Mouse (Mus musculus) limb, embryonic 13.5 days (tissue): ENCODE data around the gene Rfpl4. TPM values are rescaled to one million over a fixed set of nuclear protein-coding genes. Genes with fewer than 3 reads are reported as not detected.

Experiments used
- ATAC-seq: fragments of 200-750 bp; cut with Nextera tagmentation; 2 replicates; pipeline ENCODE4 v1.8.0; 2017; ENCODE audit warnings: low read depth, moderate number of reproducible peaks, moderate TSS enrichment; ENCODE audit not compliant: low FRiP score
- H3K27ac ChIP-seq: fragments of 300-500 bp; sonication (generic); 2 replicates; pipeline ENCODE4 v1.5.1; 2015; ENCODE audit warnings: inconsistent platforms, mild to moderate bottlenecking, moderate library complexity
- H3K27me3 ChIP-seq: fragments of 300-500 bp; sonication (generic); 2 replicates; pipeline ENCODE4 v1.6.1; 2015; ENCODE audit warnings: mild to moderate bottlenecking, inconsistent platforms
- H3K36me3 ChIP-seq: fragments of 300-500 bp; sonication (generic); 2 replicates; pipeline ENCODE4 v1.6.1; 2015; ENCODE audit warnings: inconsistent platforms, mild to moderate bottlenecking, moderate library complexity
- H3K4me1 ChIP-seq: fragments of 300-500 bp; sonication (generic); 2 replicates; pipeline ENCODE4 v1.6.1; 2015; ENCODE audit warnings: inconsistent platforms
- H3K4me2 ChIP-seq: fragments of 300-500 bp; sonication (generic); replicated peaks from 2 replicates; pipeline ENCODE4 v1.6.1; 2015; ENCODE audit warnings: inconsistent platforms, mild to moderate bottlenecking, moderate library complexity
- H3K4me3 ChIP-seq: fragments of 300-500 bp; sonication (generic); 2 replicates; pipeline ENCODE4 v1.5.1; 2015; ENCODE audit warnings: moderate library complexity, mild to moderate bottlenecking, inconsistent platforms
- H3K9ac ChIP-seq: fragments of 300-500 bp; sonication (generic); 2 replicates; pipeline ENCODE4 v1.6.1; 2015; ENCODE audit warnings: mild to moderate bottlenecking, inconsistent platforms
- H3K9me3 ChIP-seq: fragments of 300-500 bp; sonication (generic); 2 replicates; pipeline ENCODE4 v1.6.1; 2016; ENCODE audit warnings: inconsistent platforms
- WGBS: fragments of 180-500 bp; shearing (Covaris S2); methylation state at CpG from one replicate; pipeline ENCODE4 v1.1.7; 2015; 5-methylcytosine and 5-hydroxymethylcytosine counted together
- polyA plus RNA-seq: library from polyadenylated mRNA; unstranded; fragments of >200 nt; fragmentation: Nextera tagmentation; extraction: Ambion mirVana; gene quantifications from 2 replicates; pipeline ENCODE4 v1.2.1, GENCODE M21; 2015

Rfpl4 gene
- polyA plus RNA-seq, 1 experiment from 2014 or later: not detected

DNA sequence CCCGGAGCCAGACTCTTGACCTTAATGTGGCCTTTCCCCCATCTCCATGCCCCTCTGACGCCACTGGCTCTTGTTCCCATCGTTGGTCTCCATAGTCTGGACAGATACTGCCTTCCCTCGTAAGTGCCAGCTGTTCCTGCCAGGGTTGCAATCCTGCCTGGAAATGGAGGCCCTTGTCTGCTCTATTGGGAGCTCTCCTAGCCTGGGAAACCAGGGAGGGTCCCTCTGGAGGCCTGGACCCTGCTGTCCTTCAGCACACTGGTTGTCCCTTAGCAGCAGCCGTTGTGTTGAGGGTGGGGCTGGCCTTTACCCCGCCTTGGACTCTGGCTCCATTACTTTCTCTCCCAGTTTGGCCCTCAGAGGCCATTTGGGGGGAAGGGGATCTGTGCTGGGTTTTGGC, 24.4 kb downstream of the Rfpl4 start:
- Histone ChIP-seq H3K4me2 (no peak overlapping the region), H3K4me1 (no peaks in the 10 kb centered on the region), H3K4me3 (no peak overlapping the region), H3K27me3 (no peaks in the 10 kb centered on the region), H3K9ac (no peak overlapping the region), H3K27ac (no peak overlapping the region), H3K36me3 (peaks cover 93% of the 10 kb centered on the region), H3K9me3 (no peaks in the 10 kb centered on the region)
- WGBS: 83% methylated on average over 6 of the region's 6 CpGs
- ATAC-seq: no peak

DNA sequence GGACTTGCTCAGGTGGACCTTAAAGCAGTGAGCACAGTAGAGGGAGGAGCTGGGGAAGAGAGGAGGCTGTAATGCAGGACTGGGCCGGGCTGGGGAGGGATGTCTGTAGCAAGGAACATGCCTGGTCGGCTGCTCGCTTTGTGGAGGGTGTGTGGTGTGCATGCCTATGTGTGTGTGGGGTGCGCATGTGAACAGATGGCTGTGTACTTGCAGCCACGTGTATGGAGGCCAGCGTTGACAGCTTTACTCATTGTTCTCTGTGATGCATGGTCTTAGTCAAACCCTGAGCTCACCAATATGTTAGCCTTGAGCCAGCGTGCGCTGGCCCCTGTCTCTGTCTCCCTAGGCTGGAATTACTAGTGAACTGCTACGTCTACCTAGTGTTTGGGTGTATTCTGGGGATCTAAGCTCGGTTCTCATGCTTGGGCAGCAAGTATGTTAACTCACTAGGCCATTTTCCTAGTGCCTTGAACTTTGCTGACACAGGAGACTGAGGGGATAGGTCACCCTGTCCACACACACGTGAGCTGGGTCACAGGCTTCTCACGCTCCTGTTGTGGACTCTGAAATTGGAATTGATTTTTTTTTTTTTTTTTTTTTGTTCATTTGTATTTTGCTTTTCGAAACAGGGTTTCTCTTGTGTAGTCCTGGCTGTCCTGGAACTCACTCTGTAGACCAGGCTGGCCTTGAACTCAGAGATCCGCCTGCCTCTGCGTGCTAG, 25.6 kb downstream of the Rfpl4 start:
- Histone ChIP-seq H3K9me3 (no peaks in the 10 kb centered on the region), H3K36me3 (peaks cover 89% of the 10 kb centered on the region), H3K4me3 (no peak overlapping the region), H3K4me2 (no peak overlapping the region), H3K9ac (no peak overlapping the region), H3K27me3 (no peaks in the 10 kb centered on the region), H3K27ac (no peak overlapping the region), H3K4me1 (peaks cover 2% of the 10 kb centered on the region; the same call in 1 of the 2 replicates)
- WGBS: 92% methylated on average over 15 of the region's 15 CpGs
- ATAC-seq: no peak

DNA sequence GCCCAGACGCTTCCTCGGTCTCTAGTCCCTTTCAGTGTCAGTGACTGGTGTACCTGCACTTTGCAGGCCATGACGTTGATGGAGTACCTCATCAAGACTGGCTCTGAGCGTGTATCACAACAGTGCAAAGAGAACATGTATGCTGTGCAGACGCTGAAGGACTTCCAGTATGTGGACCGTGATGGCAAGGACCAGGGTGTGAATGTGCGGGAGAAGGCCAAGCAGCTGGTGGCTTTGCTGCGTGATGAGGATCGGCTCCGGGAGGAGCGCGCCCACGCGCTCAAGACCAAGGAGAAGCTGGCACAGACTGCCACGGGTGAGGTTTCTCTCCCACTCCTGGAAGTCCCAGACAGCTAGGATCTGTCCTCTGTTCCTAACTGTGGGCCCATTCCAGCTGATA, 26.9 kb downstream of the Rfpl4 start:
- H3K4me2 ChIP-seq: no peak overlapping the region
- no peaks in the 10 kb centered on the region for H3K27me3 ChIP-seq
- H3K9me3 ChIP-seq: no peaks in the 10 kb centered on the region
- 94% methylated on average over 15 of the region's 15 CpGs for WGBS
- H3K9ac ChIP-seq: no peak overlapping the region
- peaks cover 89% of the 10 kb centered on the region for H3K36me3 ChIP-seq
- peaks cover 5% of the 10 kb centered on the region; the same call in 1 of the 2 replicates for H3K4me1 ChIP-seq
- no peak overlapping the region for H3K4me3 ChIP-seq
- no peak for ATAC-seq
- H3K27ac ChIP-seq: no peak overlapping the region

DNA sequence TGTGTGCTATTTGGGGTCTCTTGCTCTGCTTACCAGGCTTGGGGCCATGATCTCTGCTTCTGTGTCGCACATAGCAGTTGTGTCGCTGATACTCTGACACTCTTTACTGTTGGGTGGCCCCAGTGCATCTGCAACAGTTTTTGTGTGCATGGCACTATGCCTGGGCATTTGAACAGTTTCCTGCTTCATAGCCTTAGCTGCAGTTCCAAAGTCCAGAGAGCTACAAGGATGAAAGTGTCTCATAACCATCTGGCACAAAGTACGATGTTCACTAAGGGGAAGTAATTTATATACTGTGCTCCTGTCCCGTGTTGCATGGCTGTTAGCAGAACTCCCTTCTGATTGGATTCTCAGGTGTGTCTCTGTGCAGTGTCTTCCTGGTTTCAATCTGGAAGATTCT, 28.9 kb downstream of the Rfpl4 start:
- Histone ChIP-seq H3K27me3 (no peaks in the 10 kb centered on the region), H3K9ac (0 out of 2 replicates have a peak overlapping the region, but pooled peaks have one; percentile 8), H3K27ac (no peak overlapping the region), H3K4me1 (peaks cover 5% of the 10 kb centered on the region; the same call in 1 of the 2 replicates), H3K36me3 (peaks cover 86% of the 10 kb centered on the region), H3K4me3 (no peak overlapping the region), H3K9me3 (no peaks in the 10 kb centered on the region), H3K4me2 (no peak overlapping the region)
- WGBS: 77% methylated on average over 4 of the region's 4 CpGs
- no peak for ATAC-seq

DNA sequence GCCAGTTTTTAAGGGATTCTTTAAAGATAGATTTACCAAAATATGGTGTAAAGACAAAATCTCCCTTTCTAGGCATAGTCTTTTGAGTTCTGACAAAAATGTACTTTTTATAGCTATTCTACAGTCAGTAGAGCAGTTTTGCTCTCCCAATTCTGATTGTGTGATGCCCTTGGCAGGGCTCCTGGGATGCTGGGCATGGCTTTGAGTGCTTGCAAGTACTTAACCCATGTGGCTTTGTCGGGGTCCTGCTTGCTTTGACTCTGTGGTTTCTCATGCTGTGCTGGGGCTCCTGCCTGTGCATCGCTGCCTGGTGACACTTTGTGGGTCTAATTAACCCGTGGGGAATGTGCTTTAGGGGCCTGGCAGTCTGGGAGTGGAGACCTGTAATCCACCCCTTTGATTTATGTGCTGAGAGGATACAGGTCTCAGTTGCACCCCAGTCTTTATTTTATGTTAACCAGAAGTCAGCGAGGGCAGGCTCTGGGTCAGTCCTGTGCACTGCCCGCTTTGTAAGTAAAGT, 29.8 kb downstream of the Rfpl4 start:
- H3K36me3 ChIP-seq: peaks cover 77% of the 10 kb centered on the region
- no peak for ATAC-seq

DNA sequence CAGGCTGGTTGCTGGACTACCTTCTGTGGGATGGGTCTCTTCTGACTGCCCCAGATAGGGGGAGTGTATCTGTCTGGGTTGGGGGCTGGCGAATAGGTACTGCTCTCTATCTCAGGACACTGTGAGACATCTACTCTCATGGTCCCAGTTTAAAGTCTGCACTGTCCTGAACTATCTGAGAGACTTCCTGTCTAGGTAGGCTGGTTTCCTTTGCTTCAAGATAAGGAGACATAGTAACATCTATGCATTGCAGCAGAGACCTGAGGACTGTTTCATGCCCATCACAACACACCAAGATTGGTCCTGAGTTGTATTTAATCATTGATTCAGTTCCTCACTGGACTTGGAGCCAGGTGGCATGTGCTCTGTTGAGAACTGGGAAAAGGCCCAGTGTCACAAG, 31.2 kb downstream of the Rfpl4 start:
- H3K4me3 ChIP-seq: no peak overlapping the region
- H3K9me3 ChIP-seq: no peaks in the 10 kb centered on the region
- H3K4me2 ChIP-seq: no peak overlapping the region
- H3K27ac ChIP-seq: no peak overlapping the region
- H3K36me3 ChIP-seq: peaks cover 63% of the 10 kb centered on the region
- peaks cover 19% of the 10 kb centered on the region for H3K4me1 ChIP-seq
- no peak overlapping the region for H3K9ac ChIP-seq
- 100% methylated on average over 1 of the region's 1 CpGs for WGBS
- ATAC-seq: no peak
- no peaks in the 10 kb centered on the region for H3K27me3 ChIP-seq

More for the DNA sequence above, 29.8 kb downstream of the Rfpl4 start:
- 25% methylated on average over 5 of the region's 5 CpGs for WGBS
- H3K4me1 ChIP-seq: peaks cover 7% of the 10 kb centered on the region
- H3K9ac ChIP-seq: no peak overlapping the region
- no peak overlapping the region for H3K4me2 ChIP-seq
- no peak overlapping the region for H3K27ac ChIP-seq
- no peaks in the 10 kb centered on the region for H3K27me3 ChIP-seq
- no peaks in the 10 kb centered on the region for H3K9me3 ChIP-seq
- H3K4me3 ChIP-seq: no peak overlapping the region

DNA sequence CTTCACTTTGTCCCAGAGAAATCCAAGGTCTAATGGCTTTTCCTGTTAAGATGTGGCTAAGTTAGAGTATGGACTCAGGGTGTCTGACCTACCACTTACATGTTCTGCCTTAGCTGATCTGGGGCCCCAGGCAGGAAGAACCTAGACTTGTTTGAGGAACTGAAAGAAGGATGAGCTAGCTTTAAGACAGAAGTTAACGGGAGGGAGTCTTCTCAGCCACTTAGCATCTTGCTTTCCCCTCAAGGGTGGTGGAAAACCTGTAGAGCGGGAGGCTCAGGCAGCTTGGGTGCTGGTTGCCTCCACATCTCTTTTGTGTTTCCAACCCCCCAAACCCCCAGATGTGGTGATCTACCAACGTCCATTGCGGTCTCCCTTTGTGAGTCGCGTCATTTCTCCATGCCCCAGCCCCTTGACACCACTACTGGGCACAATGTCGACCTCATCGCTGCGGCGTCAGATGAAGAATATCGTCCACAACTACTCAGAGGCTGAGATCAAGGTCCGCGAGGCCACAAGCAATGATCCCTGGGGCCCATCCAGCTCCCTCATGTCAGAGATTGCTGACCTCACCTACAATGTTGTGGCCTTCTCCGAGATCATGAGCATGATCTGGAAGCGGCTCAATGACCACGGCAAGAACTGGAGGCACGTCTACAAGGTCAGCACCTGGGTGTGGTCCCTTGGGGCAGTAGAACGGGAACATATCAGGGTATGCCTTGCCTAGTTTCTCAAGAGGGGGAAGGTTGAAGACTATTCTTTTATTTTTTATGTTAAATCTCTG, 33.2 kb downstream of the Rfpl4 start:
- Histone ChIP-seq H3K9me3 (no peaks in the 10 kb centered on the region), H3K36me3 (peaks cover 54% of the 10 kb centered on the region), H3K27me3 (no peaks in the 10 kb centered on the region), H3K27ac (no peak overlapping the region), H3K4me2 (no peak overlapping the region), H3K9ac (0 out of 2 replicates have a peak overlapping the region, but pooled peaks have one; percentile 8), H3K4me3 (no peak overlapping the region), H3K4me1 (peaks cover 19% of the 10 kb centered on the region)
- 92% methylated on average over 18 of the region's 18 CpGs for WGBS
- ATAC-seq: no peak

DNA sequence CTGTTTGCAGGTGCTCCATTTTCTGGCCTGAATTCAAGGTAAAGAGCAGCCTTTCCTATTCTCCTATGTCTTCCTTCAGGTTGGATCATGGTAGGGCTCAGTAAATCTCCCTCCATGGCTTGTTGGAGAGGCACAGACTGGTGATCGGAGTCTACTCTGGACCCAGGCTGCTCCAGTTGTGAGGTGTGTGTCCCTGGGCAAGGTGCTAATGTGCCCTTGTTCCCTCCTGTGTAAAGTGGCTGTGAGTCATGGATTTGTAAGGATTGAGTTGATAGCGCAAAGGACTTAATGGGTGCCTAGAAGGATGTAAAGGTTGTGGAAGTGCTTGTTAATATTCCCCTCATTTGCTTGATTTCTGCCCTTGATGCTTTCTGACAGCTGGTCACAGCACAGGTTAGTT, 34.8 kb downstream of the Rfpl4 start:
- Histone ChIP-seq H3K36me3 (peaks cover 54% of the 10 kb centered on the region), H3K4me3 (peak overlapping the region; percentile 97; the same call in 1 of the 2 replicates), H3K9ac (no peak overlapping the region)

DNA sequence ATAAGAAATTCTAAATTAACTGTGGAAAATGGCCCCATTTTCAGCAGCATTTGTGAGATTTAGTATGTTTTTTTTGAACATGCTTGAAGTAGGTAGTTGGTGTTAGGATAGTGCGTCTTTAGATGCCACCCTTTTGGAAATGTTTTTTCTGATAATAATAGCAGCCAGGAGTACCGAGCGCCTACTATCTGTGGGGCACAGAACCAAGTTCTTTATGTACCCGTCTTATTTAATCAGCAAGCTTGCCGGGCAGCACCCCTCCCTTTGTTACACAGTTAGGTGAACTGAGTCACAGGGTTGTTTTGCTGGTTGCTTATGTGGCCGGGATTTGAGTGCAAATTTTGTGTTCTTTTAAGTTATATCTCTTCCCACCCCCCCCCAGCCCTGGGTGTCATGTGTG, 35.5 kb downstream of the Rfpl4 start:
- no peaks in the 10 kb centered on the region for H3K9me3 ChIP-seq
- H3K9ac ChIP-seq: peak overlapping the region; percentile 96
- H3K4me2 ChIP-seq: peak overlapping the region; percentile 87
- peaks cover 58% of the 10 kb centered on the region for H3K36me3 ChIP-seq
- 75% methylated on average over 6 of the region's 6 CpGs for WGBS
- peaks cover 18% of the 10 kb centered on the region for H3K4me1 ChIP-seq
- no peak for ATAC-seq
- no peaks in the 10 kb centered on the region for H3K27me3 ChIP-seq
- peak overlapping the region; percentile 97 for H3K4me3 ChIP-seq
- H3K27ac ChIP-seq: no peak overlapping the region

More for the DNA sequence above, 34.8 kb downstream of the Rfpl4 start:
- peaks cover 19% of the 10 kb centered on the region for H3K4me1 ChIP-seq
- ATAC-seq: no peak
- no peak overlapping the region for H3K27ac ChIP-seq
- WGBS: 90% methylated on average over 2 of the region's 2 CpGs
- H3K27me3 ChIP-seq: no peaks in the 10 kb centered on the region
- H3K4me2 ChIP-seq: peak overlapping the region; percentile 87
- H3K9me3 ChIP-seq: no peaks in the 10 kb centered on the region

DNA sequence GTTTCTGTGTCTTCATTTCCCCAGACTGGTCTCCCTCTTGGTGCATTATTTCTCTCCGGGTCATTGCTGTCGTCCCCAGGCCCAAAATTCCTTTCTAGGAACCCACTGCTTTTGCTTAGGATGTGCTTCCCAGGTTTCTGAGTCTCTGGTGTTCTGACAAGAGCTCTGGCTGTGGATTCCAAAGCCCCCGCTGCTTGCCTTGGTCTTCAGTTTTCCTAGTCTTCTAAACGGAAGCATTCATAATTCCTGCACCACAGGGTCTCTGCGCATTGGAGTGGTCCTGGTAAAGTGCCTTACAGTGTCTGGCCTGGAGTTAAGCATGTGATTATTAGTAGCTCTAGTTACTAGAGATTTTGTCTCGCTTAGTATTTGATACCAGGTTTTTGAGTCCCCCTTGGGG, 35.9 kb downstream of the Rfpl4 start:
- peak overlapping the region; percentile 96 for H3K9ac ChIP-seq
- H3K4me3 ChIP-seq: peak overlapping the region; percentile 97
- H3K9me3 ChIP-seq: no peaks in the 10 kb centered on the region
- 10% methylated on average over 6 of the region's 6 CpGs for WGBS
- no peak for ATAC-seq
- peak overlapping the region; percentile 91 for H3K27ac ChIP-seq
- peaks cover 58% of the 10 kb centered on the region for H3K36me3 ChIP-seq
- H3K4me2 ChIP-seq: peak overlapping the region; percentile 87
- no peaks in the 10 kb centered on the region for H3K27me3 ChIP-seq
- H3K4me1 ChIP-seq: peaks cover 14% of the 10 kb centered on the region

DNA sequence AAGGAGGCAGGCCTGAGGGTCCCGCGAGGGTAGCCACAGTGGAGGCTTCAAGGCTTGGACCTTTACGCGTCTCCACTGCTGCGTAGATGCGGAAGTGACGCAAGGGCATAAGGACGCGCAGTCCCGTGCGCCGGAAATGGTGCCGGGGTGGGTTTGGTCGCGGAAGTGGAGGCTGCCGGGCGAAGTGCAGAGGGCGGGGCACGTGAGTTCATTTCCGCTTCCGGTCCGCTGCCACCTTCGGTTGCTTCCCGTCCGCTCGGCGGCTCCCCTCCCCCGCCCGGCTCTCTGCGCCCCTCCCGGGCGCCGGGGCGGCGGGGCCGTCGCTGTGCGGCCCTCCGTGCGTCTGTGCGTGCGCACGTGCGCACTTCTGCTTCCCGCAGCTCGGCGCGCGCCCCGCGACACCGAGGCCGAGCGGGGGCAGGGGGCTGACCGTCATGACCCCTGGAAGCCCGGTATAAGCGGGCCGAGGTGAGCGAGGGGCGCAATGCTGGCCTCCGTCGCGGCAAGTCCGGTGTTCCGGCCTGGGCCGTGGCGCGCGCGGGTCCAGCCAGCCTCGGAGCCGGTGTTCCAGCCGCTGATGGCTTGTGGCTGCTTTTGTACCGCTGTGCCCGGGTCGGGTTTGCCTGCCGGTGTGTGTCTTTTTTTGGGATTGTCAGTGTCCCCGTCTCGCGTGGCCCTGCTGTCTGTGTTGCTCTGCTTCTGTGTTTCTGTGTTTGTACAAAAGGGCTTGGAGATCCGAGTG, 36.6 kb downstream of the Rfpl4 start, which contains the start of gene Epn1:
Gene Epn1, plus strand, starts transcription at position 226 of the 742 bp plus-strand sequence.
- H3K36me3 ChIP-seq: peaks cover 56% of the 10 kb centered on the region
- under 1% methylated on average over 81 of the region's 81 CpGs for WGBS

More for the DNA sequence above, 36.6 kb downstream of the Rfpl4 start, which contains the start of gene Epn1:
- H3K9ac ChIP-seq: peak within 1 kb of the TSS; percentile 96
- H3K4me3 ChIP-seq: peak within 1 kb of the TSS; percentile 97
- peak within 1 kb of the TSS; percentile 87 for H3K4me2 ChIP-seq
- no peaks in the 10 kb centered on the region for H3K27me3 ChIP-seq
- H3K9me3 ChIP-seq: no peaks in the 10 kb centered on the region
- peak; percentile 97 for ATAC-seq
- peak within 1 kb of the TSS; percentile 91 for H3K27ac ChIP-seq
- peaks cover 14% of the 10 kb centered on the region for H3K4me1 ChIP-seq
